Mouse (Mus musculus): ENCODE data around the gene Map3k6. TPM values are rescaled to one million over a fixed set of nuclear protein-coding genes. Genes with fewer than 3 reads are reported as not detected.

Gene Map3k6
- total and polyA plus RNA-seq, 2 experiments from 2014 or later = 5.8 to 11.7 TPM

- Histone ChIP-seq H3K9ac (replicated peaks; ENCODE audit: low read length) (peak within 1 kb of the TSS; percentile 83), H3K27me3 (ENCODE audit: insufficient read depth, low read length) (no peaks in the 10 kb centered on the region), H3K4me3 (ENCODE audit: low read length) (peak within 1 kb of the TSS; percentile 71), H3K27ac (peak within 1 kb of the TSS; percentile 94), H3K9me3 (ENCODE audit: low read length) (no peaks in the 10 kb centered on the region), H3K4me1 (ENCODE audit: insufficient read depth, low read length) (no peaks in the 10 kb centered on the region), H3K36me3 (ENCODE audit: insufficient read depth, low read length) (no peaks in the 10 kb centered on the region), H3K4me2 (ENCODE audit: low read depth, low read length) (peak within 1 kb of the TSS; percentile 83)
- ATAC-seq (peak; percentile 96), DNase-seq (ENCODE audit: low spot score) (peak; percentile 99)
- WGBS = under 1% methylated on average over 73 of the region's 73 CpGs
- no peak for TF ChIP-seq CTCF (IDR thresholded peaks at IDR 0.05; ENCODE audit: low read depth)
Observed at GRCm38 (mm10) chr4:133277104-133278026, 36.7 kb downstream of the Map3k6 start, which contains the start of gene Tmem222. Gene Tmem222 (minus strand): TSS chr4:133277792.

DNA sequence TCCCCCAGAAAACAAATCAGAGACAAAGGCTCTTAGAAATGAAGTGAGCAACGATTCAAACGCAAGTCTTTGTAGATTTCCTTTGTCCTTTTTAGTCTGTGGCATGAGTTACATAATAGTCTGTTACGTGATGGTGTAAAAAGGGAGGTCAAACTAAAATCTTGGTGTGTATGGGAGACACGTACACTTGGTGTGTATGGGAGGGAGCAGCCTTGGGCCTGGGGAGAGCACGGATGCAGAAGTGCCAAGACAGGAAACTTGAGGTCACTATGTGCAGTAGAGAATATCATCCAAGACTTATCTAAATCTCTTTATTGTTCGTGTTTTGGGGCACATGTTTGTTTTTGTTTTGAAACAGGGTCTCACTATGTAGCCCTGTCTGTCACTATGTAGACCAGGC lies 37.4 kb downstream of the Map3k6 start:
- DNase-seq (ENCODE audit: low spot score) = no peak
- Histone ChIP-seq H3K36me3 (ENCODE audit: insufficient read depth, low read length) (no peaks in the 10 kb centered on the region), H3K4me3 (ENCODE audit: low read length) (peak overlapping the region; percentile 71), H3K27ac (peak overlapping the region; percentile 94), H3K4me2 (ENCODE audit: low read depth, low read length) (peak overlapping the region; percentile 83), H3K9me3 (ENCODE audit: low read length) (no peaks in the 10 kb centered on the region), H3K27me3 (ENCODE audit: insufficient read depth, low read length) (no peaks in the 10 kb centered on the region), H3K9ac (replicated peaks; ENCODE audit: low read length) (peak overlapping the region; percentile 83), H3K4me1 (ENCODE audit: insufficient read depth, low read length) (no peaks in the 10 kb centered on the region)
- no peak for TF ChIP-seq CTCF (IDR thresholded peaks at IDR 0.05; ENCODE audit: low read depth)
- WGBS = 25% methylated on average over 6 of the region's 6 CpGs
- no peak for ATAC-seq

DNA sequence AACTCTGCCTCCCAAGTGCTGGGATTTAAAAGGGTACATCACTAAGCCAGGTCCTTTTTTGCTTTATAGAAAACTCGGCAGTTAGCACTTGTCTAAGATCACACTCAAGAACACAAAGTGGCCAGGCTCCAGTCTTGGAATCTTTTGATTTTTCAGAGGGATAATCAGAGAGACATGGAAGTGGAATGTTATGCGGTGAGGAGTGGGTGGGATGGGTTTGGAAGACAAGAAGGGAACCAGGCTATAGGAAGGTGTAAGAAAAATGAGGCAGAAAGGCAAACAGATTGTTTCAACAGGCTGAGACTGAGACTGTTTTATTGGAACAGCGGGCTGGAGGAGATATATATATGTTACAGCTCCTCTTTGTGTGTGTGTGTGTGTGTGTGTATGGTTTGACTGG lies 37.9 kb downstream of the Map3k6 start:
- H3K27me3 ChIP-seq (ENCODE audit: insufficient read depth, low read length) = no peaks in the 10 kb centered on the region
- ATAC-seq (no peak), DNase-seq (ENCODE audit: low spot score) (no peak)
- WGBS = 91% methylated on average over 3 of the region's 3 CpGs
- H3K27ac ChIP-seq = peak overlapping the region; percentile 94
- peak overlapping the region; percentile 83 for H3K4me2 ChIP-seq (ENCODE audit: low read depth, low read length)
- no peaks in the 10 kb centered on the region for H3K9me3 ChIP-seq (ENCODE audit: low read length)
- no peak for TF ChIP-seq CTCF (IDR thresholded peaks at IDR 0.05; ENCODE audit: low read depth)
- H3K4me1 ChIP-seq (ENCODE audit: insufficient read depth, low read length) = no peaks in the 10 kb centered on the region
- no peaks in the 10 kb centered on the region for H3K36me3 ChIP-seq (ENCODE audit: insufficient read depth, low read length)
- no peak overlapping the region for H3K9ac ChIP-seq (replicated peaks; ENCODE audit: low read length)
- no peak overlapping the region for H3K4me3 ChIP-seq (ENCODE audit: low read length)

DNA sequence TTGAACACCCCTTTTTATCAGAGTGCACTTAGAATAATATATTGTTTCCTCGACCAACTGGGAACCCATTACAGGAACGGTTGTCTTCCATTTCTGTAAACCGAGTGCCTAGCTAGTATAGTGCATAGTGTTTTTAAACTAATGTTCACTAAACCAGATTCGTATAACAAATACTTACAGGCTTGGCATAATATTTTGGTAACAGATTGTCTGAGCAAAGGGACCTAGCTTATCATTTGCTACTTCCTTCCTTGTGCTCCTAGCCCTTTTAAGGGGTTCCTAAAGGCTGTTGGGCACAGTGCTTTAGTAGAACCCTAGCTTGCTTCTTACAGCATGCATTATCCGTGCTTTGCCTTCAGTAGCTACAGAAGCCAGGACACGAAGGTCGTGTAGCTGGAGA lies 40.9 kb downstream of the Map3k6 start:
- Histone ChIP-seq H3K9me3 (ENCODE audit: low read length) (no peaks in the 10 kb centered on the region), H3K4me3 (ENCODE audit: low read length) (no peak overlapping the region), H3K27me3 (ENCODE audit: insufficient read depth, low read length) (no peaks in the 10 kb centered on the region), H3K27ac (peak overlapping the region; percentile 76), H3K9ac (replicated peaks; ENCODE audit: low read length) (0 out of 2 replicates have a peak overlapping the region, but pooled peaks have one; percentile 13), H3K4me2 (ENCODE audit: low read depth, low read length) (no peak overlapping the region), H3K4me1 (ENCODE audit: insufficient read depth, low read length) (no peaks in the 10 kb centered on the region), H3K36me3 (ENCODE audit: insufficient read depth, low read length) (no peaks in the 10 kb centered on the region)
- DNase-seq (ENCODE audit: low spot score) (no peak), ATAC-seq (no peak)
- 49% methylated on average over 7 of the region's 7 CpGs for WGBS
- no peak for TF ChIP-seq CTCF (IDR thresholded peaks at IDR 0.05; ENCODE audit: low read depth)

GRCm38 (mm10) chr4:133281951-133282481 lies 41.4 kb downstream of the Map3k6 start:
- WGBS = 26% methylated on average over 5 of the region's 5 CpGs
- peak; percentile 10; the same call in 1 of the 2 replicates for ATAC-seq
- H3K36me3 ChIP-seq (ENCODE audit: insufficient read depth, low read length) = no peaks in the 10 kb centered on the region
- no peak for TF ChIP-seq CTCF (IDR thresholded peaks at IDR 0.05; ENCODE audit: low read depth)
- 0 out of 2 replicates have a peak overlapping the region, but pooled peaks have one; percentile 13 for H3K9ac ChIP-seq (replicated peaks; ENCODE audit: low read length)
- DNase-seq (ENCODE audit: low spot score) = peak; percentile 68
- no peaks in the 10 kb centered on the region for H3K27me3 ChIP-seq (ENCODE audit: insufficient read depth, low read length)
- no peak overlapping the region for H3K4me3 ChIP-seq (ENCODE audit: low read length)
- peak overlapping the region; percentile 76 for H3K27ac ChIP-seq
- H3K4me2 ChIP-seq (ENCODE audit: low read depth, low read length) = no peak overlapping the region
- no peaks in the 10 kb centered on the region for H3K9me3 ChIP-seq (ENCODE audit: low read length)
- no peaks in the 10 kb centered on the region for H3K4me1 ChIP-seq (ENCODE audit: insufficient read depth, low read length)

GRCm38 (mm10) chr4:133282656-133283055 lies 42.0 kb downstream of the Map3k6 start:
- DNase-seq (ENCODE audit: low spot score) (no peak), ATAC-seq (no peak)
- Histone ChIP-seq H3K36me3 (ENCODE audit: insufficient read depth, low read length) (no peaks in the 10 kb centered on the region), H3K27ac (peak overlapping the region; percentile 76; the same call in 1 of the 2 replicates), H3K4me3 (ENCODE audit: low read length) (no peak overlapping the region), H3K27me3 (ENCODE audit: insufficient read depth, low read length) (no peaks in the 10 kb centered on the region), H3K4me1 (ENCODE audit: insufficient read depth, low read length) (no peaks in the 10 kb centered on the region), H3K9me3 (ENCODE audit: low read length) (no peaks in the 10 kb centered on the region), H3K9ac (replicated peaks; ENCODE audit: low read length) (no peak overlapping the region), H3K4me2 (ENCODE audit: low read depth, low read length) (no peak overlapping the region)
- WGBS = 20% methylated on average over 4 of the region's 4 CpGs
- TF ChIP-seq CTCF (IDR thresholded peaks at IDR 0.05; ENCODE audit: low read depth) = peak; percentile 26

Data from hindbrain, postnatal 0 days (tissue).